Mouse (Mus musculus) stomach, embryonic 14.5 days (tissue): ENCODE measurements around the gene Wfdc15a. TPM values are rescaled to one million over a fixed set of nuclear protein-coding genes. Genes with fewer than 3 reads are reported as not detected.

Source experiments
- ATAC-seq: fragments of 200-750 bp; cut with Nextera tagmentation; 2 replicates; pipeline ENCODE4 v1.8.0; 2017; ENCODE audit warnings: low read depth, moderate TSS enrichment; ENCODE audit not compliant: insufficient number of reproducible peaks, insufficient read depth, low FRiP score
- H3K27ac ChIP-seq: fragments of 300-500 bp; sonication (generic); 2 replicates; pipeline ENCODE4 v1.5.1; 2014; ENCODE audit warnings: mild to moderate bottlenecking, low read length, moderate library complexity, mixed read lengths
- H3K27me3 ChIP-seq: fragments of 300-500 bp; sonication (generic); 2 replicates; pipeline ENCODE4 v1.6.1; 2014; ENCODE audit warnings: low read length, control low read depth, mixed read lengths; ENCODE audit not compliant: control insufficient read depth, insufficient read depth
- H3K36me3 ChIP-seq: fragments of 300-500 bp; sonication (generic); 2 replicates; pipeline ENCODE4 v1.6.1; 2014; ENCODE audit warnings: mild to moderate bottlenecking, control low read depth, low read length, moderate library complexity, mixed read lengths; ENCODE audit not compliant: control insufficient read depth, insufficient read depth
- H3K4me1 ChIP-seq: fragments of 300-500 bp; sonication (generic); 2 replicates; pipeline ENCODE4 v1.6.1; 2014; ENCODE audit warnings: low read length, control low read depth, mixed read lengths; ENCODE audit not compliant: control insufficient read depth, insufficient read depth
- H3K4me2 ChIP-seq: fragments of 300-500 bp; sonication (generic); replicated peaks from 2 replicates; pipeline ENCODE4 v1.6.1; 2014; ENCODE audit warnings: low read depth, low read length, control low read depth
- H3K4me3 ChIP-seq: fragments of 300-500 bp; sonication (generic); 2 replicates; pipeline ENCODE4 v1.5.1; 2014; ENCODE audit warnings: low read depth, low read length, control low read depth
- H3K9ac ChIP-seq: fragments of 300-500 bp; sonication (generic); replicated peaks from 2 replicates; pipeline ENCODE4 v1.6.1; 2014; ENCODE audit warnings: low read depth, mild to moderate bottlenecking, control low read depth, low read length, moderate library complexity, mixed read lengths
- H3K9me3 ChIP-seq: fragments of 300-500 bp; sonication (generic); 2 replicates; pipeline ENCODE4 v1.6.1; 2016; ENCODE audit warnings: low read depth, low read length, control low read depth; ENCODE audit not compliant: control insufficient read depth
- WGBS: fragments of 180-500 bp; shearing (Covaris S2); extraction: QIAGEN DNeasy Blood & Tissue Kit; methylation state at CpG from one replicate; pipeline ENCODE4 v1.1.7; 2014; 5-methylcytosine and 5-hydroxymethylcytosine counted together
- polyA plus RNA-seq: library from polyadenylated mRNA; unstranded; fragments of >200 nt; fragmentation: Nextera tagmentation; extraction: Ambion mirVana; gene quantifications from 2 replicates; pipeline ENCODE4 v1.2.1, GENCODE M21; 2014

Wfdc15a gene
- polyA plus RNA-seq, 1 experiment from 2014 or later = not detected

GRCm38 (mm10) chr2:164156158-164156557, 43.8 kb downstream of the Wfdc15a start:
- Histone ChIP-seq H3K9me3 (no peaks in the 10 kb centered on the region), H3K27ac (no peak overlapping the region), H3K36me3 (peaks cover 16% of the 10 kb centered on the region), H3K4me2 (no peak overlapping the region), H3K4me3 (no peak overlapping the region), H3K4me1 (0 out of 2 replicates have a peak, but pooled peaks cover 2% of the 10 kb centered on the region), H3K9ac (no peak overlapping the region), H3K27me3 (no peaks in the 10 kb centered on the region)
- ATAC-seq = no peak
- WGBS = 87% methylated on average over 7 of the region's 7 CpGs

GRCm38 (mm10) chr2:164154007-164154406, 45.9 kb downstream of the Wfdc15a start:
- no peaks in the 10 kb centered on the region for H3K27me3 ChIP-seq
- no peak for ATAC-seq
- H3K4me3 ChIP-seq = no peak overlapping the region
- no peak overlapping the region for H3K9ac ChIP-seq
- H3K4me2 ChIP-seq = no peak overlapping the region
- H3K36me3 ChIP-seq = peaks cover 16% of the 10 kb centered on the region
- no peak overlapping the region for H3K27ac ChIP-seq
- no peaks in the 10 kb centered on the region for H3K9me3 ChIP-seq
- WGBS = 92% methylated on average over 10 of the region's 10 CpGs
- H3K4me1 ChIP-seq = peaks cover 14% of the 10 kb centered on the region; the same call in 1 of the 2 replicates

- no peaks in the 10 kb centered on the region for H3K9me3 ChIP-seq
- no peaks in the 10 kb centered on the region for H3K27me3 ChIP-seq
- WGBS = 92% methylated on average over 11 of the region's 11 CpGs
- peaks cover 16% of the 10 kb centered on the region for H3K36me3 ChIP-seq
- no peak overlapping the region for H3K4me2 ChIP-seq
- H3K4me3 ChIP-seq = no peak overlapping the region
- H3K9ac ChIP-seq = no peak overlapping the region
- H3K27ac ChIP-seq = no peak overlapping the region
- no peak for ATAC-seq
- peaks cover 14% of the 10 kb centered on the region; the same call in 1 of the 2 replicates for H3K4me1 ChIP-seq
Measured at GRCm38 (mm10) chr2:164152341-164152740, 47.6 kb downstream of the Wfdc15a start.

- no peak for ATAC-seq
- Histone ChIP-seq H3K36me3 (peaks cover 16% of the 10 kb centered on the region), H3K4me1 (peaks cover 14% of the 10 kb centered on the region; the same call in 1 of the 2 replicates), H3K4me3 (no peak overlapping the region), H3K4me2 (no peak overlapping the region), H3K27ac (no peak overlapping the region), H3K9ac (no peak overlapping the region), H3K9me3 (no peaks in the 10 kb centered on the region), H3K27me3 (no peaks in the 10 kb centered on the region)
- 36% methylated on average over 14 of the region's 14 CpGs for WGBS
Measured at GRCm38 (mm10) chr2:164150086-164150760, 49.7 kb downstream of the Wfdc15a start.

Other genes with a start within 250 kb of the Wfdc15a start
- gene Ywhab, start 205.2 kb downstream of the Wfdc15a start, polyA plus RNA-seq = 293 and 295 TPM in 2 replicates
- 1.5 and 1.6 TPM in 2 replicates for gene Pabpc1l, start 174.7 kb downstream of the Wfdc15a start, polyA plus RNA-seq
- gene Stk4, start 129.8 kb downstream of the Wfdc15a start, polyA plus RNA-seq = 26.3 and 30.7 TPM in 2 replicates
- gene Tomm34, start 129.0 kb downstream of the Wfdc15a start, polyA plus RNA-seq = 61.5 and 67.7 TPM in 2 replicates
- gene Kcns1, start 29.0 kb downstream of the Wfdc15a start, polyA plus RNA-seq = 0.14 and 0.15 TPM in 2 replicates
- gene Wfdc5, start 17.4 kb downstream of the Wfdc15a start, polyA plus RNA-seq = not detected in 2 replicates
- not detected in 2 replicates for gene Wfdc12, start 9.5 kb downstream of the Wfdc15a start, polyA plus RNA-seq
- 13.2 and 23.6 TPM in 2 replicates for gene Wfdc15b, start 21.5 kb upstream of the Wfdc15a start, polyA plus RNA-seq
- not detected in 2 replicates for gene Svs2, start 38.3 kb upstream of the Wfdc15a start, polyA plus RNA-seq
- gene Svs3b, start 56.5 kb upstream of the Wfdc15a start, polyA plus RNA-seq = not detected in 2 replicates
- gene Svs4, start 78.3 kb upstream of the Wfdc15a start, polyA plus RNA-seq = not detected in 2 replicates
- not detected in 2 replicates for gene Svs3a, start 89.1 kb upstream of the Wfdc15a start, polyA plus RNA-seq
- gene Svs6, start 116.6 kb upstream of the Wfdc15a start, polyA plus RNA-seq = not detected in 2 replicates
- not detected in 2 replicates for gene Svs5, start 132.6 kb upstream of the Wfdc15a start, polyA plus RNA-seq
- gene Slpi, start 189.0 kb upstream of the Wfdc15a start, polyA plus RNA-seq = 0.58 and 1.8 TPM in 2 replicates
- gene Rbpjl, start 203.0 kb upstream of the Wfdc15a start, polyA plus RNA-seq = 0.14 and 6.6 TPM in 2 replicates
- gene Matn4, start 205.0 kb upstream of the Wfdc15a start, polyA plus RNA-seq = 1.1 and 2.0 TPM in 2 replicates
- gene Sdc4, start 243.8 kb upstream of the Wfdc15a start, polyA plus RNA-seq = 104 and 120 TPM in 2 replicates